Mouse (Mus musculus) limb, embryonic 10.5 days (tissue): Measurements from ENCODE around the gene Olfr1393. TPM values are rescaled to one million over a fixed set of nuclear protein-coding genes. Genes with fewer than 3 reads are reported as not detected.
"Not testable (repeated sequence)": the region's sequence is repeated elsewhere in the genome, so short reads cannot be mapped to it uniquely, and the experiment has no call there.

Source experiments
- DNase-seq: peaks from one replicate; pipeline ENCODE4 v3.0.0-alpha.2; 2017; ENCODE audit warnings: low spot score
- H3K27ac ChIP-seq: fragments of 300-500 bp; sonication (generic); 2 replicates; pipeline ENCODE4 v1.5.1; 2016; ENCODE audit warnings: mild to moderate bottlenecking
- H3K27me3 ChIP-seq: fragments of 300-500 bp; sonication (generic); 2 replicates; pipeline ENCODE4 v1.6.1; 2016; ENCODE audit warnings: low read depth, mild to moderate bottlenecking; ENCODE audit not compliant: poor library complexity, severe bottlenecking
- H3K36me3 ChIP-seq: fragments of 300-500 bp; sonication (generic); 2 replicates; pipeline ENCODE4 v1.6.1; 2016; ENCODE audit warnings: mild to moderate bottlenecking, moderate library complexity
- H3K4me1 ChIP-seq: fragments of 300-500 bp; sonication (generic); 2 replicates; pipeline ENCODE4 v1.6.1; 2016
- H3K4me3 ChIP-seq: fragments of 300-500 bp; sonication (generic); 2 replicates; pipeline ENCODE4 v1.5.1; 2016; ENCODE audit warnings: mild to moderate bottlenecking, moderate library complexity
- H3K9me3 ChIP-seq: fragments of 300-500 bp; sonication (generic); replicated peaks from 2 replicates; pipeline ENCODE4 v1.6.1; 2016; ENCODE audit warnings: mild to moderate bottlenecking
- WGBS: fragments of 180-500 bp; shearing (Covaris S2); methylation state at CpG from one replicate; pipeline ENCODE4 v1.1.7; 2016; 5-methylcytosine and 5-hydroxymethylcytosine counted together
- polyA plus RNA-seq: library from polyadenylated mRNA; unstranded; fragments of >200 nt; fragmentation: Nextera tagmentation; extraction: Ambion mirVana; gene quantifications from 2 replicates; pipeline ENCODE4 v1.2.1, GENCODE M21; 2016

Gene Olfr1393
- polyA plus RNA-seq, 1 experiment from 2014 or later = not detected

- no peak for DNase-seq
- Histone ChIP-seq H3K27ac (no peak overlapping the region), H3K9me3 (no peaks in the 10 kb centered on the region), H3K4me1 (no peaks in the 10 kb centered on the region), H3K27me3 (no peaks in the 10 kb centered on the region), H3K4me3 (no peak overlapping the region), H3K36me3 (no peaks in the 10 kb centered on the region)
- WGBS = 73% methylated on average over 11 of the region's 11 CpGs
Observed at GRCm38 (mm10) chr11:49273834-49274519, 4.1 kb upstream of the Olfr1393 start.

- WGBS = 65% methylated on average over 1 of the region's 1 CpGs
Observed at GRCm38 (mm10) chr11:49284982-49285381, 6.9 kb downstream of the Olfr1393 start, which contains the start of gene Olfr1392. Olfr1392 (plus strand) TSS chr11:49285282.

GRCm38 (mm10) chr11:49287251-49287650 is 9.1 kb downstream of the Olfr1393 start:
- Histone ChIP-seq H3K4me3 (no peak overlapping the region), H3K4me1 (no peaks in the 10 kb centered on the region), H3K27me3 (no peaks in the 10 kb centered on the region), H3K36me3 (no peaks in the 10 kb centered on the region), H3K9me3 (no peaks in the 10 kb centered on the region), H3K27ac (no peak overlapping the region)
- WGBS = 82% methylated on average over 2 of the region's 2 CpGs
- DNase-seq = no peak

More at GRCm38 (mm10) chr11:49284982-49285381, 6.9 kb downstream of the Olfr1393 start, which contains the start of gene Olfr1392:
- not testable (repeated sequence) for H3K4me3 ChIP-seq, H3K36me3 ChIP-seq, H3K27me3 ChIP-seq, H3K4me1 ChIP-seq, DNase-seq, H3K27ac ChIP-seq, H3K9me3 ChIP-seq

- Histone ChIP-seq H3K4me3 (no peak overlapping the region), H3K27ac (no peak overlapping the region), H3K36me3 (no peaks in the 10 kb centered on the region), H3K9me3 (no peaks in the 10 kb centered on the region), H3K4me1 (no peaks in the 10 kb centered on the region), H3K27me3 (no peaks in the 10 kb centered on the region)
- WGBS = 89% methylated on average over 3 of the region's 3 CpGs
- no peak for DNase-seq
Observed at GRCm38 (mm10) chr11:49292777-49293176, 14.7 kb downstream of the Olfr1393 start.

- Histone ChIP-seq H3K4me1 (no peaks in the 10 kb centered on the region), H3K36me3 (no peaks in the 10 kb centered on the region), H3K27me3 (no peaks in the 10 kb centered on the region), H3K9me3 (no peaks in the 10 kb centered on the region), H3K4me3 (no peak within 1 kb of the TSS), H3K27ac (no peak within 1 kb of the TSS)
- DNase-seq = no peak
Observed at GRCm38 (mm10) chr11:49304441-49304840, 26.3 kb downstream of the Olfr1393 start, which contains the start of gene Olfr10. Olfr10 (plus strand) TSS chr11:49304741.

GRCm38 (mm10) chr11:49308547-49308946 is 30.4 kb downstream of the Olfr1393 start:
- WGBS = 88% methylated on average over 5 of the region's 5 CpGs

GRCm38 (mm10) chr11:49322442-49322841 is 44.3 kb downstream of the Olfr1393 start, which contains the start of gene Olfr1391:
Olfr1391 (plus strand) TSS chr11:49322742.
- Histone ChIP-seq H3K27ac (no peak within 1 kb of the TSS), H3K36me3 (no peaks in the 10 kb centered on the region), H3K4me1 (no peaks in the 10 kb centered on the region), H3K27me3 (no peaks in the 10 kb centered on the region), H3K9me3 (no peaks in the 10 kb centered on the region), H3K4me3 (no peak within 1 kb of the TSS)
- WGBS = 82% methylated on average over 2 of the region's 2 CpGs
- DNase-seq = no peak

More at GRCm38 (mm10) chr11:49308547-49308946, 30.4 kb downstream of the Olfr1393 start:
- not testable (repeated sequence) for H3K4me1 ChIP-seq, H3K36me3 ChIP-seq, H3K9me3 ChIP-seq, H3K4me3 ChIP-seq, H3K27me3 ChIP-seq, H3K27ac ChIP-seq, DNase-seq

GRCm38 (mm10) chr11:49326726-49327125 is 48.6 kb downstream of the Olfr1393 start:
- H3K4me1 ChIP-seq = no peaks in the 10 kb centered on the region
- no peaks in the 10 kb centered on the region for H3K27me3 ChIP-seq

GRCm38 (mm10) chr11:49329686-49330085 is 51.6 kb downstream of the Olfr1393 start:
- Histone ChIP-seq H3K27ac (no peak overlapping the region), H3K27me3 (no peaks in the 10 kb centered on the region), H3K9me3 (no peaks in the 10 kb centered on the region), H3K4me3 (no peak overlapping the region), H3K36me3 (no peaks in the 10 kb centered on the region), H3K4me1 (no peaks in the 10 kb centered on the region)
- 74% methylated on average over 1 of the region's 1 CpGs for WGBS
- no peak for DNase-seq

More at GRCm38 (mm10) chr11:49326726-49327125, 48.6 kb downstream of the Olfr1393 start:
- DNase-seq = no peak
- no peaks in the 10 kb centered on the region for H3K36me3 ChIP-seq
- H3K27ac ChIP-seq = no peak overlapping the region
- no peak overlapping the region for H3K4me3 ChIP-seq
- H3K9me3 ChIP-seq = no peaks in the 10 kb centered on the region
- 87% methylated on average over 3 of the region's 3 CpGs for WGBS

Other genes starting within 250 kb of the Olfr1393 start
- 0.11 and 0.13 TPM in 2 replicates for gene 9930111J21Rik2, start 227.1 kb upstream of the Olfr1393 start, polyA plus RNA-seq
- gene Tgtp2, start 214.1 kb upstream of the Olfr1393 start, polyA plus RNA-seq = not detected in 2 replicates
- 0.45 and 0.49 TPM in 2 replicates for gene Ifi47, start 201.7 kb upstream of the Olfr1393 start, polyA plus RNA-seq
- not detected in 2 replicates for gene Olfr1396, start 163.4 kb upstream of the Olfr1393 start, polyA plus RNA-seq
- gene Olfr1395, start 136.0 kb upstream of the Olfr1393 start, polyA plus RNA-seq = not detected in 2 replicates
- gene Olfr1394, start 123.9 kb upstream of the Olfr1393 start, polyA plus RNA-seq = not detected in 2 replicates
- 0.34 TPM in 1 of 2 replicates, not detected in the other for gene Btnl9, start 91.1 kb upstream of the Olfr1393 start, polyA plus RNA-seq
- gene Zfp62, start 75.0 kb upstream of the Olfr1393 start, polyA plus RNA-seq = 34.6 and 48.3 TPM in 2 replicates
- gene Mgat1, start 34.1 kb upstream of the Olfr1393 start, polyA plus RNA-seq = 40.0 and 46.0 TPM in 2 replicates
- gene Olfr1392, start 7.0 kb downstream of the Olfr1393 start, polyA plus RNA-seq = not detected in 2 replicates
- gene Olfr10, start 26.4 kb downstream of the Olfr1393 start, polyA plus RNA-seq = not detected in 2 replicates
- not detected in 2 replicates for gene Olfr1391, start 44.4 kb downstream of the Olfr1393 start, polyA plus RNA-seq
- not detected in 2 replicates for gene Olfr1390, start 56.9 kb downstream of the Olfr1393 start, polyA plus RNA-seq
- not detected in 2 replicates for gene Olfr1389, start 144.8 kb downstream of the Olfr1393 start, polyA plus RNA-seq
- gene Olfr1388, start 158.3 kb downstream of the Olfr1393 start, polyA plus RNA-seq = 0.09 and 0.10 TPM in 2 replicates
- not detected in 2 replicates for gene Olfr1387, start 177.0 kb downstream of the Olfr1393 start, polyA plus RNA-seq
- gene Olfr1386, start 186.7 kb downstream of the Olfr1393 start, polyA plus RNA-seq = not detected in 2 replicates
- not detected in 2 replicates for gene Olfr1385, start 210.8 kb downstream of the Olfr1393 start, polyA plus RNA-seq
- gene Olfr1384, start 228.4 kb downstream of the Olfr1393 start, polyA plus RNA-seq = not detected in 2 replicates
- gene Olfr1383, start 241.3 kb downstream of the Olfr1393 start, polyA plus RNA-seq = not detected in 2 replicates
- not detected in 2 replicates for gene Olfr1382, start 249.9 kb downstream of the Olfr1393 start, polyA plus RNA-seq